In genomic region chr16:8791949-8792557, GRCm38 (mm10) we compare ENCODE assay signal across 8 mouse cellular contexts. TPM values are rescaled to one million over a fixed set of nuclear protein-coding genes. Genes with fewer than 3 reads are reported as not detected.
DNase-seq lines count a peak whose midpoint lies in the region; ATAC-seq lines count a peak whose summit lies in the region.

TSS of gene Usp7 (minus strand) at chr16:8792308.

- WGBS in large intestine, adult 2 months = 93% methylated on average over 20 of the region's 20 CpGs
- WGBS in midbrain, embryonic 13.5 days = 94% methylated on average over 20 of the region's 20 CpGs

- H3K9me3 ChIP-seq in midbrain, embryonic 13.5 days = no peaks in the 10 kb centered on the region

- no peak for DNase-seq in layer of hippocampus, adult 8-10 months (ENCODE audit: low spot score in 2 of 2)
- DNase-seq in layer of hippocampus, adult 11-12 months (ENCODE audit: low spot score) = no peak
- DNase-seq in adrenal gland, postnatal 4 days (ENCODE audit: low spot score in 2 of 2) = no peak
- DNase-seq in gastrocnemius, postnatal 36 days = no peak
- DNase-seq in large intestine, adult 2 months (ENCODE audit: low read depth, low spot score) = no peak
- no peak for DNase-seq in urinary bladder, adult 18-20 months (ENCODE audit: low spot score in 2 of 2)
- DNase-seq in cerebellum, postnatal 4 days (ENCODE audit: low spot score in 2 of 2) = no peak

- no peaks in the 10 kb centered on the region; the same call in 1 of the 2 replicates for H3K4me1 ChIP-seq in midbrain, embryonic 13.5 days (replicated peaks)

- H3K4me2 ChIP-seq in midbrain, embryonic 13.5 days (replicated peaks) = no peak within 1 kb of the TSS

- intact Hi-C loops in gastrocnemius, postnatal 36 days (cut with DNase I) = no loop called here

- no peak for ATAC-seq in midbrain, embryonic 13.5 days

- H3K9ac ChIP-seq in midbrain, embryonic 13.5 days (replicated peaks) = no peak within 1 kb of the TSS

- no peaks in the 10 kb centered on the region for H3K36me3 ChIP-seq in midbrain, embryonic 13.5 days

- H3K27me3 ChIP-seq in midbrain, embryonic 13.5 days = no peaks in the 10 kb centered on the region

- no peak within 1 kb of the TSS for H3K27ac ChIP-seq in midbrain, embryonic 13.5 days

- H3K4me3 ChIP-seq in midbrain, embryonic 13.5 days (replicated peaks) = no peak within 1 kb of the TSS

RNA-seq across cellular contexts. Expression of gene Usp7, which starts in this region (rescaled TPM):
- 100 to 1,000 TPM; 150 to 185 (median 163) TPM for total RNA-seq in layer of hippocampus, adult 8-10 months (2022)
- total RNA-seq in adrenal gland, postnatal 4 days (2021) = 100 to 1,000 TPM; 142 to 178 TPM
- 10 to 100 TPM; 48.3 to 57.0 TPM for total RNA-seq in gastrocnemius, postnatal 36 days (2021)
- polyA plus RNA-seq in large intestine, adult 2 months (2012; rRNA removed) = 21.6 and 28.6 TPM in 2 replicates
- polyA plus RNA-seq in midbrain, embryonic 13.5 days (2015; fragmentation: Nextera tagmentation; extraction: Ambion mirVana) = 30.3 and 38.7 TPM in 2 replicates
